Mouse (Mus musculus) embryonic stem cell, embryonic (primary cell): ENCODE data around the gene Cog2.

Experiments used
- CTCF ChIA-PET, 4 experiments: fragments of 300-600 bp in 2 of 4; fragments of 350-600 bp in 2 of 4; sonication (Branson Sonifier 250); formaldehyde crosslinking; loops; one replicate each; lab custom pipeline; 2022; ENCODE audit warnings: inconsistent platforms in 2 of 4; lab: Charles Lee
- POLR2A ChIA-PET, 4 experiments: fragments of 300-600 bp in 2 of 4; fragments of 350-600 bp in 2 of 4; sonication (Branson Sonifier 250); formaldehyde crosslinking; loops; one replicate each; lab custom pipeline; 2022; ENCODE audit warnings: antibody characterized with exemption in 4 of 4, inconsistent platforms in 1 of 4; lab: Charles Lee

The Cog2 gene

DNA sequence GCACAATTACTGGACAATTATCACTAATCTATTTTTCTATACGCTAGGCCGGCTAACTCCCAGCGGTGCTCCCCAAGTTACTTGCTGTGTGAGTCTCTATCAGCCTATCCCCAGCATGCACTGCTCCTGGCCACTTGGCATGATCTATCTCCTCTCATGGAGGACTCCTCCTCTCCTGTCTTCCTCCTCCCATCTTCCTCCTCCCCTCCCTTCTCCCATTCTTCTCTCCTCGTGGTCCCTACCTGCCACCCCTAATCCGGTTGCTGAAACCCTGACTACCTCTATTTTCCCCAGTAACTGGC is 20.7 kb upstream of the Cog2 start:
- POLR2A ChIA-PET: no interaction called here
- CTCF ChIA-PET: interaction anchor here in 1 of 4 experiments (1.3 kb wide), 1 partner anchor 104 kb away, joined by 4 read pairs; no protein-coding TSS in a partner anchor

DNA sequence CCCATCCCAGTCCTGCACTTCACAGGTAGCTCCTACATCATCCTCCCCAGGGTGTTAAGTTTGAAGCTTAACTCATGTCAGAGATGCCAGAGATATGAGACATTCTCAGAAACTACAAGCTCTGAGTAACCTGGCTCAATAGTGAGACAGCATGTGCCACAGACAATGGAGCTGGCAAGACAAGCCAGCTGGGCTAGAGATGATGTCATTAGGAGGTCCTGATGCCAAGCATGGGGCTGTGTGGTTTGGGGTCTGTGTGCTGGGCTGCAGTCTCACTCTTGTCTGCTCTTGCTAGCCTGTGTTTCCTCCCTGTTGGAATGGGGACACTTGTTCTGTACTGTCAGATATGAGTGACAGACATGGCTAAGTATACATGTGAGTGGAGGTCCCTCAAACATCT is 14.9 kb upstream of the Cog2 start:
- CTCF ChIA-PET: interaction anchor here in 1 of 4 experiments (0.5 kb wide), 1 partner anchor 235 kb away, joined by 9 read pairs; no protein-coding TSS in a partner anchor
- POLR2A ChIA-PET: no interaction called here

DNA sequence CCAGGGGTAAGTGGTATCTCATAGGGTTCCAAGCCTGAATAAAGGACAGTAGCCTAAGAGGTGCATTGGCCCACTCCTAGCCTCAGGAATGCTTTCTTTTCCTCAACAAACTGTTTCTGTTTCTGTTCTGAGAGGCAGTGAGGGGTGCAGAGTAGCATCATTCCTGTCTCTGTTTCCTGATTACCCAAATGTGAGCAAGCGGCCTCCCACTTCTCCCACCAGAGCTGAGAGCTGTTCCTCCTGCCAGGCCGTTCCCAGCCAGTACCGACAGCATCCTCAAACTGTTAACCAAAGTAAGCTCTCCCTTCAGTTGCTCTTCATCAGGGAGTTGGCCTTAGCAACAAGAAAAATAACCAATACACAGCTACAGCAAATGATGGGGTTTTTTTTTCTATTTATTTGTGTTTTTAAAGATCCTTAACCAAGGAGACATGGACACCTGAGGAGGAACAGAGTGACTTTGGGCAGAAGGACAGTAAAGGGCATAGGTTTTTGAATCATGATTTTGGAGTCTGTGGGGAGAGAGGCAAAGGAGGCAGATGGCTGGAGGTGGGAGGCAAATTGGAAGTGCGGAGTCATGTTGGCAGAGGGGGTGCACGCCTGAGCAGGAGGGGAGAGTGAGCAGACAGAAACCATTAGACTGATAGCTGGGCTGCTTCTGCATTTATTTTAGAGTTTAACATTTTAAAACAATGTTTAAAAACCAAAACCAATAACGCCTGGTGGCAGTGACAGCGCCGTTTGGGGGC is 12.8 kb upstream of the Cog2 start:
- ChIA-PET POLR2A (interaction anchor here in 1 of 4 experiments (0.6 kb wide), 1 partner anchor 84 kb away, joined by 5 read pairs; no protein-coding TSS in a partner anchor), CTCF (interaction anchor here in 1 of 4 experiments (0.8 kb wide), 1 partner anchor 18 kb away, joined by 8 read pairs; no protein-coding TSS in a partner anchor)

DNA sequence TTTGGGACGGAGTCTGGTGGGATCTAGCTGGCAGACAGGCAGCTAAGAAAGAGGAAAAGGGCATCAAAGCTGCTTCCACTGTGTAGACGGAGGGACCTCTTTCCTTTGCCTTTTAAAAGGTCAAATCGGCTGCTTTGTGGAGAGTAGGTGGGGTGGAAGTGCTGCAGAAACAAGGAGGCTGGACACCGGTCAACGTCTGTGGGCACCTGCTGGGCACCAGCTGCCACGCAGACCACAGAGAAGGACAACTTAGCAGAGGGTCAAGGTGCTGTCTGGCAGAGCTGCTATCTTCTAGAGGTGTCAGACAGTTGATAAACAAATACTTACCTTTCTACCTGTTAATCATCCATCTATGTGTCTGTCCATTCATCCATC is 12.3 kb upstream of the Cog2 start:
- CTCF ChIA-PET: interaction anchor here in 1 of 4 experiments (0.8 kb wide), 1 partner anchor 18 kb away, joined by 8 read pairs; no protein-coding TSS in a partner anchor

DNA sequence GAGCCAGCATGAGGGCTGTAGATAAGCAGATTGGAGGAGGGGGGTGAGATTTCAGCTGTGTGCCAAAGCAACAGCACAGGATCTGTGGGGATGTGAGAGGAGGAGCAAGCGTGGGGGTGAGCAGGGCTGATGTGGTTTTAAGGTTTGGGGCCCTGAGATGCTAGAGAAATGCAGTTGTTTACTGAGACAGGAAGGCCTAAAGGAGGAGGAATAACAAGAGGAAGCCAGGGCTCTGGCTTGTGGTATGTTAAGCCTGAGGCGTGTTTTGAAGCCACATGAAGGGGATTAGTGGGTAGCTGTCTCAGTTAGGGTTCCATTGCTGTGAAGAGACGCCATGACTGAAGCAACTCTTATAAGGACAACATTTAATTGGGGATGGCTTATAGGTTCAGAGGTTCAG is 11.4 kb upstream of the Cog2 start:
- POLR2A ChIA-PET: interaction anchor here in 1 of 4 experiments (1.2 kb wide), 1 partner anchor 15 kb away, joined by 4 read pairs; no protein-coding TSS in a partner anchor
- CTCF ChIA-PET: no interaction called here

More for the DNA sequence above, 12.3 kb upstream of the Cog2 start:
- POLR2A ChIA-PET: interaction anchor here in 1 of 4 experiments (0.6 kb wide), 1 partner anchor 85 kb away, joined by 5 read pairs; no protein-coding TSS in a partner anchor

GRCm38 (mm10) chr8:124516039-124516438 is 4.5 kb upstream of the Cog2 start:
- CTCF ChIA-PET: interaction anchor here in 3 of 4 experiments (0.5 to 1.4 kb wide), 3 partner anchors 58 to 118 kb away, joined by 3 to 8 read pairs (median 3); no protein-coding TSS in a partner anchor
- POLR2A ChIA-PET: interaction anchor here in 1 of 4 experiments (1.1 kb wide), 1 partner anchor 30 kb away, joined by 3 read pairs; no protein-coding TSS in a partner anchor

DNA sequence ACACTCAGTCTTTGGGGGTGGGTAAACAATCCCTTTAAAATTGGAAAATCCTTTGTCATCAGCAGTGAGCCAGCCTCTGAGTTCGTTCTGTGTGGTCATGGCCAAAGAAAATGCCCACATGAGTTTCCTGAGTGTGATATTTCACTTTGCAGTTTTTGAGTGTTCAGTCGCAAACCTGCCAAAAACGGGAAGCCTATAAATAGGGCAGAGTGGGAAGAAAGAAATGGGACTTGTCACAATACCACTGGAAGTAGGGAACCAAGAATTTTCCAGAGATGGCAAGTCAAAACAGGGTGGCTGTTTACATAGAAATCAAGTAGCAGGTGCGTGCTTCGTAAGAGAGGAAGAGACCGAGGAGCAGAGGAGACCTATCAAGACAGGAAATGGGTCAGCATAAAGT is 4.0 kb upstream of the Cog2 start:
- ChIA-PET POLR2A (no interaction called here), CTCF (interaction anchor here in 1 of 4 experiments (0.9 kb wide), 1 partner anchor 117 kb away, joined by 3 read pairs; no protein-coding TSS in a partner anchor)

- POLR2A ChIA-PET: no interaction called here
- CTCF ChIA-PET: no interaction called here
These were observed 3.4 kb upstream of the Cog2 start for GRCm38 (mm10) chr8:124517142-124517541.

DNA sequence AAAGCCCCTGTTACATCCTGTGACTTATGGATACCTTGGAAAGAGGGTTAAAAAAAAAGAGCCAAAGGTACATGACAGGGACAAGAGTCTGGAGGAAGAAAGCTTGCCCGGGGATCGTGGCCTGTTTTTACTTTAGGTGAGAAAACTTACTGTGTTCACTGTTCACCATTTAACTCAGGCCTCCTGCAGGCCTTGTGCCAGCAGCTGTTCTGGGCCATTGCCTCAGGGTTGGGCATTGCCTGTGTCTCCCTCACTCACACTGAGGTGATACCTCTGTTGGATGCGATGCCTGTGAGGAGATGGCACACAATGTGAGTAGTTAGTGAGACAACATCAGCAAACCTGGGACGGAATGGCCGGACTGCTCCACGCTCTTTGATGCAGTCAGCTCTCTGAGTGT is 1.4 kb downstream of the Cog2 start:
- ChIA-PET POLR2A (interaction anchor here in 1 of 4 experiments (0.6 kb wide), 1 partner anchor 359 kb away, joined by 8 read pairs; no protein-coding TSS in a partner anchor), CTCF (no interaction called here)

DNA sequence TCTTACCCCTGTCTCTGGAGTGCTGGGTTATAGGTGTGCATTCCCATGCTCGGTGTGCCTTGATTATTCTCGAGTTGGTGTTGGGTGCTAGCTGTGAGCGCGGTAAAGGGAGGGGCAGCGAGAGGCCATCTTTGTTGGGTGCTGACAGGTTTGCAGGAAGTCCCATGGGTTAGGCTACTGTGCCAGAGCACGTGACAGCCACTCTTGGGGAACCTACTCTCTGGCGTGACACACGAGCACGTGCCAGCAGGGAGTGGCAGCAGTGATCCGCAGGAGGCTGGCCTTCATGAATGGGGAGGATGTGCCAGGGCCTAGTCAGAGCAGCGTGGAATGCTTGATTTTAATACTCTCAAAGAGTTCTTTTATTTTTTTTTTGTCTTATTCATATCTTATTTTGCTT is 5.7 kb downstream of the Cog2 start:
- ChIA-PET CTCF (interaction anchor here in 2 of 4 experiments (0.6 to 1.2 kb wide), 2 partner anchors 37 to 82 kb away, joined by 3 to 6 read pairs; no protein-coding TSS in a partner anchor), POLR2A (interaction anchor here in 1 of 4 experiments (1.0 kb wide), 1 partner anchor 122 kb away, joined by 3 read pairs; no protein-coding TSS in a partner anchor)

- CTCF ChIA-PET: interaction anchor here in 1 of 4 experiments (1.0 kb wide), 1 partner anchor 9 kb away, joined by 3 read pairs; the partner anchor contains the start of gene Cog2
- POLR2A ChIA-PET: interaction anchor here in 2 of 4 experiments (1.1 to 2.2 kb wide), 3 partner anchors 10 to 442 kb away, joined by 3 to 7 read pairs (median 6); partner anchors contain the start of gene Cog2 (in 1 of the 2)
These were observed 9.5 kb downstream of the Cog2 start for GRCm38 (mm10) chr8:124530076-124530475.

GRCm38 (mm10) chr8:124530556-124530955 is 10.0 kb downstream of the Cog2 start:
- CTCF ChIA-PET: interaction anchor here in 1 of 4 experiments (1.0 kb wide), 1 partner anchor 10 kb away, joined by 3 read pairs; the partner anchor contains the start of gene Cog2
- POLR2A ChIA-PET: interaction anchor here in 1 of 4 experiments (1.6 to 2.2 kb wide), 3 partner anchors 10 to 15 kb away, joined by 3 to 7 read pairs (median 6); partner anchors contain the start of gene Cog2

- ChIA-PET POLR2A (interaction anchor here in 2 of 4 experiments (1.4 to 2.2 kb wide), 4 partner anchors 10 to 15 kb away, joined by 3 to 7 read pairs (median 6); partner anchors contain the start of gene Cog2 (in 1 of the 2)), CTCF (interaction anchor here in 2 of 4 experiments (0.6 to 1.5 kb wide), 3 partner anchors 10 to 41 kb away, joined by 3 to 4 read pairs (median 3); partner anchors contain the start of gene Cog2 (in 1 of the 2))
These were observed 10.4 kb downstream of the Cog2 start for GRCm38 (mm10) chr8:124530996-124531395.

DNA sequence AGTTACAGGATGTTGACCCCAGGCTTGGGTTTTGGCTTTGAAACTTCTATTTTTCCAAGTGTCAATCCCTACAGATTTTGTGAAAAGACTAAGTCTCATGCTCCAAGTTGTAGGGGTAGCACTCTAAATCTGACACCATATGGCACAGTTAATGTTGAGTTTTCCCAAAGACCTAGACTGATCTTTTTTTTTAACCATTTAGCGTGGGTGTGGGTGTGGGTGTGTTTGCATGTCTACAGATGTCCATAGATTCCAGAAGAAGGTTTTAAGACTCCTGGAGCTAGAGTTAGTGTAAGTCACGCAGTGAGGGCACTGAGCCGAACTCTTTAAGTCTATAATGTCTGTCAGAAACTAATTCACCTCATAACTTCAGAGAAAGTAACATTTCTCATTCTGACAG is 12.1 kb downstream of the Cog2 start:
- POLR2A ChIA-PET: interaction anchor here in 2 of 4 experiments (0.8 to 2.2 kb wide), 4 partner anchors 9 to 128 kb away, joined by 3 to 9 read pairs (median 4); partner anchors contain the start of gene Cog2 (in 2 of the 2)
- CTCF ChIA-PET: interaction anchor here in 1 of 4 experiments (1.5 kb wide), 1 partner anchor 13 kb away, joined by 3 read pairs; no protein-coding TSS in a partner anchor

DNA sequence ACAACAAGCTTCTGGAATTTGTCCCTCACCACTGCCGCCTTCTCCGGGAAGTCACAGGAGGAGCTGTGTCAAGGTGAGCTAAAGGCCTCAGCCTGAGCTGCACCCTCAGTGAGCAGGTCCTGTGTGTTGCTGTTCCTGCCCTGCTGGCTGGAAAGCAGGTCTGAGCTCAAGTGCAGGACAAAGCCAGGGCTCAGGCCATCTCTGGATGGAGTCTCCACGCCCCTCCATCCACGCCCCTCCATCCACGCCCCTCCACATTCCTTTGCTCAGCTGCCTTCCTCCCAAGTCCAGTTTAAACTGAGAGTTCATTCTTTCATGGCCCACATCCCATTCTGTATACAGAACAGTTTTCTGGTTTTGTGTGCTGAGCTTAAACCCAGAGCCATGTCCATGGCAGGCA is 14.9 kb downstream of the Cog2 start:
- ChIA-PET POLR2A (interaction anchor here in 3 of 4 experiments (0.7 to 3.0 kb wide), 9 partner anchors 9 to 337 kb away, joined by 3 to 21 read pairs (median 5); partner anchors contain the start of gene Cog2 (in 2 of the 3)), CTCF (interaction anchor here in 3 of 4 experiments (0.5 to 1.4 kb wide), 6 partner anchors 11 to 1212 kb away, joined by 3 to 14 read pairs (median 4); partner anchors contain the start of gene Cog2 (in 2 of the 3))

GRCm38 (mm10) chr8:124540906-124541305 is 20.3 kb downstream of the Cog2 start:
- CTCF ChIA-PET: no interaction called here
- POLR2A ChIA-PET: interaction anchor here in 2 of 4 experiments (0.5 to 1.2 kb wide), 2 partner anchors 9 to 448 kb away, joined by 3 to 4 read pairs; no protein-coding TSS in a partner anchor

DNA sequence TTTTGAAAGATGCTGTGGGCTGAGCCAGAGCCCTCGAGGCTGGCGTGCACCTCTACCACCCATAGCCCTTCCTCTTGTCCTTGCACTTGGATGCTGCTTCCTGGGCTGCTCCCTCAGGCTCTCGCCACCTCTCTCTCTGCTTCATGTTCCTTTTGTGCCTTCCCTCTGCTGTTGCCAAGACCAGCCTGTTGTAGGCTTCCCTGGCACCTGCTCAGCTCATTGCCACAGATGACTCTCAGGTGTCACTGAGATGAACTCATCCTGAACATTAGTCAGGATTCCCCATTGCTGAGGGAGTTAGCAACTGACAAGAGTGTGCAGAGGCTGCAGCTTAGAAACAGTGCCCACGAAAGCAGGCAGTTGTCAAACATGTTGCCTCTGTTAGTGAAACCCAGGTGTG is 21.4 kb downstream of the Cog2 start:
- CTCF ChIA-PET: no interaction called here

DNA sequence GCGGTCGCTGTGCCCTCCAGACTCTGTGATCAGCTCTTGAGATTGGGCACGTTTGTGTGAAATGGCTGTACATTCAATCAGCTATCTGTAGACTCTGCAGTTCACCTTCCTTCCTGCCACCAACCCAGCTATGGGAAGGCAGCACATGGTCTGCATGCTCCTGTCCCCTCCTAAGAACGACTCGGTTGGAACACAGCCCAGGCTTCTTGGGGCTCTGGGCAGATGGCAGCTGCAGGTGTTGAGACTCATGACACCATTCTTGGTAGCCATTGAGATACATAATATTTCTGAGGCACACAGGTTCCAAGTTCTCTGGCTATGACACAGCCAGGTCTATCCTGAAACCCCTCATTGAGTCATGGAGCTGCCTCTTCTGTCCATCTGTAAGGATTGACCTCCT is 22.7 kb downstream of the Cog2 start:
- POLR2A ChIA-PET: interaction anchor here in 2 of 4 experiments (0.7 to 1.3 kb wide), 3 partner anchors 11 to 30 kb away, joined by 3 read pairs; no protein-coding TSS in a partner anchor
- CTCF ChIA-PET: interaction anchor here in 1 of 4 experiments (0.6 kb wide), 1 partner anchor 72 kb away, joined by 3 read pairs; no protein-coding TSS in a partner anchor

More for the DNA sequence above, 21.4 kb downstream of the Cog2 start:
- POLR2A ChIA-PET: no interaction called here
